Mouse (Mus musculus): ENCODE results near the gene Coro2b. TPM values are rescaled to one million over a fixed set of nuclear protein-coding genes. Genes with fewer than 3 reads are reported as not detected.
A peak's percentile ranks its signal among the peaks of the same experiment; 100 is the strongest.
"Not testable (repeated sequence)": the region's sequence is repeated elsewhere in the genome, so short reads cannot be mapped to it uniquely, and the experiment has no call there.

Gene Coro2b
- total RNA-seq, 1 experiment from 2014 or later = 15.9 TPM

- DNase-seq = peak; percentile 65
These were observed 65.2 kb downstream of the Coro2b start for GRCm38 (mm10) chr9:62471541-62472189.

GRCm38 (mm10) chr9:62471041-62471440 is 65.8 kb downstream of the Coro2b start:
- no peak for DNase-seq

- DNase-seq = peak; percentile 87
These were observed 66.4 kb downstream of the Coro2b start for GRCm38 (mm10) chr9:62470398-62470797.

GRCm38 (mm10) chr9:62469696-62470095 is 67.1 kb downstream of the Coro2b start:
- DNase-seq = no peak

- no peak for DNase-seq
These were observed 67.7 kb downstream of the Coro2b start for GRCm38 (mm10) chr9:62469143-62469542.

- DNase-seq = no peak
These were observed 69.4 kb downstream of the Coro2b start for GRCm38 (mm10) chr9:62467413-62467784.

- DNase-seq = no peak
These were observed 70.0 kb downstream of the Coro2b start for GRCm38 (mm10) chr9:62466742-62467412.

- no peak for DNase-seq
These were observed 70.8 kb downstream of the Coro2b start for GRCm38 (mm10) chr9:62466053-62466452.

GRCm38 (mm10) chr9:62464727-62465126 is 72.1 kb downstream of the Coro2b start:
- no peak for DNase-seq

GRCm38 (mm10) chr9:62461766-62462165 is 75.1 kb downstream of the Coro2b start:
- no peak for DNase-seq

GRCm38 (mm10) chr9:62461095-62461494 is 75.7 kb downstream of the Coro2b start:
- no peak for DNase-seq

- DNase-seq = no peak
These were observed 76.8 kb downstream of the Coro2b start for GRCm38 (mm10) chr9:62460086-62460485.

- no peak for DNase-seq
These were observed 78.4 kb downstream of the Coro2b start for GRCm38 (mm10) chr9:62458457-62458856.

GRCm38 (mm10) chr9:62456015-62456414 is 80.8 kb downstream of the Coro2b start:
- peak; percentile 65 for DNase-seq

- DNase-seq = peak; percentile 50
These were observed 81.5 kb downstream of the Coro2b start for GRCm38 (mm10) chr9:62455210-62455969.

GRCm38 (mm10) chr9:62452373-62452993 is 84.4 kb downstream of the Coro2b start:
- peak; percentile 49 for DNase-seq

- DNase-seq = no peak
These were observed 85.1 kb downstream of the Coro2b start for GRCm38 (mm10) chr9:62451585-62452372.

GRCm38 (mm10) chr9:62450862-62451261 is 86.0 kb downstream of the Coro2b start:
- DNase-seq = no peak

- DNase-seq = no peak
These were observed 86.5 kb downstream of the Coro2b start for GRCm38 (mm10) chr9:62450355-62450754.

- DNase-seq = not testable (repeated sequence)
These were observed 89.5 kb downstream of the Coro2b start for GRCm38 (mm10) chr9:62447337-62447736.

GRCm38 (mm10) chr9:62438755-62439101 is 98.1 kb downstream of the Coro2b start:
- DNase-seq = peak; percentile 67

Measured in adrenal gland, postnatal 14 days (tissue).